Mouse (Mus musculus): ENCODE results near the gene Ascl5. TPM values are rescaled to one million over a fixed set of nuclear protein-coding genes. Genes with fewer than 3 reads are reported as not detected.

Gene Ascl5
- polyA plus RNA-seq, 1 experiment from 2014 or later, result 0.39 TPM

- no peak overlapping the region for H3K4me2 ChIP-seq
- H3K27ac ChIP-seq (replicated peaks), result no peak overlapping the region
- ATAC-seq (ENCODE audit: low FRiP score, low read depth), result peak; percentile 54; the same call in 1 of the 2 replicates
- no peaks in the 10 kb centered on the region for H3K27me3 ChIP-seq
- H3K9ac ChIP-seq, result no peak overlapping the region
- no peak overlapping the region for H3K4me3 ChIP-seq
- WGBS, result 66% methylated on average over 9 of the region's 9 CpGs
- 0 out of 2 replicates have a peak, but pooled peaks cover 4% of the 10 kb centered on the region for H3K4me1 ChIP-seq (replicated peaks)
- H3K9me3 ChIP-seq, result no peaks in the 10 kb centered on the region
- H3K36me3 ChIP-seq, result no peaks in the 10 kb centered on the region
Measured at GRCm38 (mm10) chr1:136089368-136090165, 39.0 kb downstream of the Ascl5 start.

- Histone ChIP-seq H3K4me2 (no peak overlapping the region), H3K9ac (no peak overlapping the region), H3K4me3 (no peak overlapping the region), H3K27ac (replicated peaks) (no peak overlapping the region), H3K9me3 (no peaks in the 10 kb centered on the region), H3K27me3 (no peaks in the 10 kb centered on the region), H3K4me1 (replicated peaks) (0 out of 2 replicates have a peak, but pooled peaks cover 4% of the 10 kb centered on the region), H3K36me3 (no peaks in the 10 kb centered on the region)
- no peak for ATAC-seq (ENCODE audit: low FRiP score, low read depth)
- 85% methylated on average over 3 of the region's 3 CpGs for WGBS
Measured at GRCm38 (mm10) chr1:136093726-136094125, 43.1 kb downstream of the Ascl5 start.

- H3K9ac ChIP-seq, result no peak overlapping the region
- no peaks in the 10 kb centered on the region for H3K36me3 ChIP-seq
- WGBS, result 73% methylated on average over 5 of the region's 5 CpGs
- no peaks in the 10 kb centered on the region for H3K27me3 ChIP-seq
- no peak overlapping the region for H3K27ac ChIP-seq (replicated peaks)
- 0 out of 2 replicates have a peak, but pooled peaks cover 2% of the 10 kb centered on the region for H3K4me1 ChIP-seq (replicated peaks)
- ATAC-seq (ENCODE audit: low FRiP score, low read depth), result no peak
- H3K9me3 ChIP-seq, result no peaks in the 10 kb centered on the region
- no peak overlapping the region for H3K4me2 ChIP-seq
- H3K4me3 ChIP-seq, result no peak overlapping the region
Measured at GRCm38 (mm10) chr1:136094807-136095206, 44.2 kb downstream of the Ascl5 start.

Other genes with a start within 250 kb of the Ascl5 start
- 0.78 and 0.80 TPM in 2 replicates for gene Lad1, start 232.2 kb upstream of the Ascl5 start, polyA plus RNA-seq (2015; fragmentation: Nextera tagmentation; extraction: Ambion mirVana)
- 0.58 and 0.93 TPM in 2 replicates for gene Tnnt2, start 214.4 kb upstream of the Ascl5 start, polyA plus RNA-seq (2015; fragmentation: Nextera tagmentation; extraction: Ambion mirVana)
- 0.08 and 0.19 TPM in 2 replicates for gene Pkp1, start 131.6 kb upstream of the Ascl5 start, polyA plus RNA-seq (2015; fragmentation: Nextera tagmentation; extraction: Ambion mirVana)
- gene Igfn1, start 44.5 kb upstream of the Ascl5 start, polyA plus RNA-seq (2015; fragmentation: Nextera tagmentation; extraction: Ambion mirVana), result 0.05 TPM in 1 of 2 replicates, not detected in the other
- 178 and 179 TPM in 2 replicates for gene Tmem9, start 42.7 kb upstream of the Ascl5 start, polyA plus RNA-seq (2015; fragmentation: Nextera tagmentation; extraction: Ambion mirVana)
- 0.32 TPM in 1 of 2 replicates, not detected in the other for gene Cacna1s, start 1.9 kb downstream of the Ascl5 start, polyA plus RNA-seq (2015; fragmentation: Nextera tagmentation; extraction: Ambion mirVana)
- gene Kif21b, start 80.6 kb downstream of the Ascl5 start, polyA plus RNA-seq (2015; fragmentation: Nextera tagmentation; extraction: Ambion mirVana), result 48.9 and 50.0 TPM in 2 replicates
- gene Mroh3, start 162.0 kb downstream of the Ascl5 start, polyA plus RNA-seq (2015; fragmentation: Nextera tagmentation; extraction: Ambion mirVana), result not detected in 2 replicates
- 3.3 and 3.4 TPM in 2 replicates for gene Inava, start 183.5 kb downstream of the Ascl5 start, polyA plus RNA-seq (2015; fragmentation: Nextera tagmentation; extraction: Ambion mirVana)
- 1.1 TPM in 2 replicates for gene Gpr25, start 210.1 kb downstream of the Ascl5 start, polyA plus RNA-seq (2015; fragmentation: Nextera tagmentation; extraction: Ambion mirVana)

All from hindbrain, embryonic 15.5 days (tissue).